Mouse (Mus musculus) 3134 (cell line): ENCODE data around the gene Stxbp4.

ENCODE experiments used
- DNase-seq: peaks from one replicate; pipeline ENCODE4 v3.0.0-alpha.2; 2011; ENCODE audit warnings: low spot score; ENCODE audit not compliant: insufficient read length; ENCODE audit errors: extremely low read depth

Stxbp4 gene

DNA sequence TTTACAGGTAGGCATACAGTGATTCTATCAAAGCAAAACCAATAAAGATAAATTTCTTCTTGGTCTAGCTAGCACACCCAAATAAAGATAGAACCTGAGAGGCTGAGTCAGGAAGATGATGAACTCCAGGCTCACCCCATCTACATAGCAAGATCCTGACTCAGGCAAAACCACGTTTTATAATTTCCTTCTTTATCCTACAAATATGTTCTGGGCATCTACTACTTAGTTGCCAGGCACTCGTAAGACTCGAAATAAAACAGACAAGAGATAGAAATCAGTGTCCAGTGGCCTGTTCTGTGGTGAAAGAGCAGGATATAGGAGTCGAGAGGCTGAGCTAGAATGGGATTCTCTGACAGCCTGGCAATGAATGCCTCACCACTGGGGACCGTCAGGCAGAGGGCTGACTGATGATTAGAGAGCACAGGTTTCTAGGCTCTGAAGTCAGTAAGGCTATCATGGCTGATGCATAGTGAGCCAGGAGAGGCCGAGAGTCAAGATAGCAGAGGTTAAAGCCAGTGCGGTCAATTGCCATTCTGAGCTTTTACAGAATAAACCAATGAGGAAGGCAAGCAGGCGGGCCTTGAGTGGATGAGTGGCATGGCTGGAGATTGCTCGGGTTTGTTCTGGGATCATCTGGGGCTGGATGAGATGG, 12.5 kb upstream of the Stxbp4 start:
- DNase-seq = no peak

DNA sequence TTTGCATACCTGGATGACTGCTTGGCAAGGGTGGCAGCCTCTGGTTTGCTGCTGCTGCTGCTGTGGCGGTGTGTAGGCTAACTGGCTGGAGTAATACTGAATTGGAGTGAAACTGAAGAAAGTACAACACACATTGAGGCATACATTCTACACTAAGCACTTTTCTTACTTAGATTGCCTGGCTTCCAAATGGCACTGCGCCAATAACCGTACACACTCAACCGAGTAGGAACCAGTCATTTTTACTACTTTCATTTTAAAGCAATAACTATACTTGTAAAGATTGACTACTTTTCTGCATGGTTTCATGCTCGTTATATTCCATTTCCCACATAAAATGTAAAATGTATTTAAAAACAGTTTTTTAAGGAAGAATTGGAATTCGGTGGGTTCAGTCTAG, 11.9 kb upstream of the Stxbp4 start:
- no peak for DNase-seq

DNA sequence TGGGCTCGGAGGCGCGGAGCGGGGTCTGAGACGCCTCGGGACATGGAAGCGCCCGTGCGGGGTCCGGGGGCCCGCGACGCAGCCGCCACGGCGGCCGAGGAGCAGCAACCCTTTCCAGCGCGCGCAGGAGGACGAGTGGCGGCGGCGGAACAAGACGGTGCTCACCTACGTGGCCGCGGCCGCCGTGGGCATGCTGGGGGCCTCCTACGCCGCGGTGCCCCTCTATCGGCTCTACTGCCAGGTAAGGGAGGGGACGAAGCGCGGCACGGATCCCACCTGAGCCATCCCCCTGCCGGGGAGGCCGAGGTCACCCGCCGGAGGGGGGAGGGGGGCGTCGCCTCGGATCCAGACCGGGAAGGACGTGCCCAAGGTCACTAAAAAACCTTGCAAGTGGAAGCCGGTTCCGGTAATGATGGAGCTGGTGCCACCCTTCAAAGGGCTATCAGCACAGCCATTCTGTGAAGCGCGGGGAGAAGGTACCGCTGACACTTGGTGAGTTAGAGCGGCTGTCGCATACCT, 487 bp upstream of the Stxbp4 start:
- no peak for DNase-seq

DNA sequence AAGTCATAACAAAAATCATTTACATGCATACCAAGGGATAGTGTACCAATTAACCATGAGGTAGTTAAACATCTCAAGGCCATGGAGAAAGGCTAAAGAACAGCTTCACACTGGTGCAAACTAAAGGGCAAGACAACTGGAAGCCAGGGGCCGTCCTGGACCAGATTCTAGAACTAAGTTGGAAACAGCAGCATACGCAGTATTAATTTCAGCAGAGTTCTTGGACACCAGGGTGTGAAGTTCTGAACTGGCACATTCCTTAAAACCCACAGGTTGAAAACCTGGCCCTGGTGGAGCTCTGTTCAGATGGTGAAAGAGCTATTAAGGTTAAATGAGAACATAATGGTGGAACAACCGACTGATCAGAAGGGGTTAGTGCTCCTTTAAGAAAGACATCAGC, 3.2 kb downstream of the Stxbp4 start:
- DNase-seq = no peak

DNA sequence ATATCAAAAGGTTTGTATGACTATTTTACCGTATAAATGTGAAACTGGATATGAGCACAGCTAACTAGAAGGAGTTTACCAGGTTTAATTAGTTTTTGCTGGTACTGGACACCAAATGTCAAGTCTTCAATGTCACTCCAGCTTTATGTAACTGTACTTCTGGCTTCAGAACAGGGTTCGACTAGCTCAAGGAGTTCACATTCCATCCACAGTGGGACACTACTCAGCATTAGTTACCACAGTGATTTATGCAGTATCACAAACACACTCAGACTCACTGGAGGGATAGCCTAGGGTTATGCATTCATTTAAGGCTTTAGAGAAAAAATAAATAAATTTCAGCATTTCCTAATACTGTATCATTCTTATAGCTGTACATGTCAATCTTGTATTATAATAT, 5.4 kb downstream of the Stxbp4 start:
- no peak for DNase-seq

DNA sequence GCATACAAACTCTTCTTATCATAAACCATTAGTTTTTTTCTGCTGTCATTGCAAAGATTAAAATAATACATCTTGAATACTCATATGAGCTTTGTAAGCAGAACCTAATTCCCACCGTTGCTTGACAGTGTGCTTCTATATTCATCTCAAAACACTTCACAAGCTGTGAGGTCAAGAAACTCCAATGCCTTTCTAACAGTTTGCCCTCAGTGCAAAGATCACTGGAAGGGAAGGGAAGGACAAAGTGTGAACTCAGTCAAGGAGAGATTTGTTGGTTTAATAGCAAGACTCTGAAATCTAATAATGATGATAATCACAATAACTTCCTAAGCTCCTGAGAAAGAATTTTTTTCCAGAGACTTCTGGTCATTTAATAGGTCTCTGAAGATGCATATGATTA, 10.1 kb downstream of the Stxbp4 start:
- no peak for DNase-seq

DNA sequence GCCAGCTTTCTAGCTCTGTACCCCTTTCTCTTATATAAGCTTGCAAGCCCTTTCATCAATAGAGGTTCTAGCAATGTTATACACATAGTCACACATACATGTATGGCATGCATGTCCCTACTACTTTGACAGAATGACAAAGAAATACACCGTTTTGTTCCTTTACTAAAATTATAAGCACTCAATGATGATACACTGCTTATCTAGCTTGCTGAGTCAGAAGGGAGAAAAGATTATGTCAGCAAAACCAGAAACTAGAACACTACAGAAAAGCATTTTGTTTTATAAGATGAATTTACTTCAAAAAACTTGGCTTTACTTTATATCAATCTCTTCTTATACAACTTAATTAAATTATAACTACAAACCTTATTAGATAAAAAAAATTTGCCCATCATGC, 12.7 kb downstream of the Stxbp4 start:
- DNase-seq = no peak

DNA sequence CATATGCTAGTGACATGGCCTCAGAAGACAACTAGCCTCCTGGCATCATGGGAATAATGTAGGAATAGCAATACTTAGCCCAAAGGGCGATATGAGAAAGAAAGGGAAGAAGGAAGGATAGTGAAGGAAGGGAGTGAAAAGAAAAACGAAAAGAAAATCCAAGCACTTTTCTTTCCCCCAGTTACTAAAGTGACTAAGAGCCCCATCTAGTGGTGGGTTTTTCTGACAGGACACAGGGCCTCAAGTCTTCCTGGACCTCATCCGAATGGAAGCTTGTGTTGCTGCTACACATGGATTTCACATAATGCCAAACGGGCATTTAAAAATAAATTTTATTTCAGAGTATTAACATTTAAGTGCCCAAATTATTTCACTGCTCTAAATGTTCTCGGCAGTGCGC, 14.4 kb downstream of the Stxbp4 start:
- peak; percentile 5 for DNase-seq

DNA sequence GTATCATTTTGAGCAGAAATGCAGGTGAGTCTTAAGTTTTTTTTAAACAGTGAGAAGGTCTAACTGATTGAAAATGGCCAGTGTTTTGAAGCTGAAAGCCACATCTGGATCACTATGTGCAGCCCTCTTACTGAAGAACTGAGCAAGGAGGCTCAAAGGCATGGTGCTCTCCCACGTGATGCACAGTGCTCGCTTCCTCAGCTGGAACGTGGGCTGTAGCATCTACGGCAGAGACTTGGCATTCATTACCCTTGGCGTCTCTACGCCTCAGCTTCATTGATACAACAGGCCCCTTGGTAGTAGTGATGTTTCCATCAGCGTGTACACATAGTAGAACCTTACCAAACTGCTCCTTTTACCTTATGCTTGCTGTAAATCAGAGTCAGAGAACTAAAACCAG, 15.4 kb downstream of the Stxbp4 start:
- DNase-seq = no peak

DNA sequence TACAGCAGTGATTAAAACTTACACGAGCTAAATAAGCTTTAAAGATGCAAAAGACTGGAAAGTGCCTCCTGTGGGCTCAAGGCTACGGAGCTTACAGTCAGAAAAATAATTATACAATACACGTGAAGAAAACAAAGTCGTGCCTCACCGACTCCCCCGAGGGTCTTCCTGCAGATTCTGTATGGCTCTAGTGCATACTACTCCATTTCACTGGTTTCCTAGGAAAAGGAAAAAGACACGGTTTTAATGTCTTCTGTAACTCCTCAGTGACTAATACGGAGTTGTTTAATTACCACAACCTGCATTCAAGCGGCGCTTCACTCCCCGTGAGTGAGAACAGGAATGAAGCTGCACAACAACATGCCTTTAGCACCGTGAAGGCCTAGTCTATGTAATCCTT, 15.8 kb downstream of the Stxbp4 start:
- no peak for DNase-seq

DNA sequence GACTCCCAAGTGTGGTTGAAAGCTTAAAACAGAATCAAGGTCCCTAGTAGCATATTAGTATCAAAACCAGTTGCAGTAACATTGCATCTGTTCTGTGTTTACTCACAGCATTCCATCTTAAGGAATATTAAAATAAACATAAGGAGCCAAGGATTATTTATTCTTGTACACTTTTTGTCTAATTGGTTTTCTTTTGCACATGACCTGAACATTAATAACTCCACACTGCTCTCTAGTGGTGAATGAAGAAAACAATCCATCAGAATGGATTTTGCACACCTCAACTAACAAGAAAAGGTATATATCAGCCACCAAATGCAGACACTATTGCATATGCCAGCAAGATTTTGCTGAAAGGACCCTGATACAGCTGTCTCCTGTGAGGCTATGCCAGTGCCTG, 21.5 kb downstream of the Stxbp4 start:
- no peak for DNase-seq

DNA sequence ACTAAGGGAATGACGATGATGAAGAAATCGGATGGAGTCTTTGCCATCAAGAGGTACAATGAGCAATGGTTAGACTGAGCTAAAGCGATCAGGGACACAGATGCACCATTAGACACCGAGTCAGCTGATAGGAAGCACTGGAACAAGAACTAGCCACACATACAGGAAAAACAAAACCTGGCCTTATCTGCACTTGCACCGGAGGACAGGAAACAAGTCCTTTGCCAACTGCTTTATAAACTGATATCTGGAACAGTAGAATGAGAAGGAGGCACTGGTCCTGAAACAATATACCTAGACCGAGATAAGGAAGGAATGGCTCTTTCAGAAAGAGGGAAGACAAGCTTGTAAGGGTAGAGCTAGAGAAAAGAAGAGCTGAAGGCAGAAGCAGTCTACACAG, 23.1 kb downstream of the Stxbp4 start:
- DNase-seq = no peak

DNA sequence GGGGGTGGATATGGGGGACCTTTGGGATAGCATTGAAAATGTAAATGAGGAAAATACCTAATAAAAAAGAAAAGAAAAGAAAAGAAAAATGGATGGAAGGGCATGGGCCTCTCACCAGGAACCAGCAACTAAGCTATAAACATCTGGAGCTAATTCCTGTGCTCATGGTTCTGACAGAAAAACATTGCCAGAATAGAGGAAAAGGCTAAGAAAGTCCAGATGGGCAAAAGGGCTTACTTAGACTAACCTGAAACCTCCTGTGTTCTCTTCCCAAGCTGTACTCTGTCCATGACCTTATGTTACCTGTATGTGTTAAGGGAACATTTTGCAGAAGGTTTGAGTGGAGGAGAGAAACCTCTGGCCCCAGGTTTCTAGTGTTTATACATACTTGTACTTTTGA, 25.8 kb downstream of the Stxbp4 start:
- no peak for DNase-seq

DNA sequence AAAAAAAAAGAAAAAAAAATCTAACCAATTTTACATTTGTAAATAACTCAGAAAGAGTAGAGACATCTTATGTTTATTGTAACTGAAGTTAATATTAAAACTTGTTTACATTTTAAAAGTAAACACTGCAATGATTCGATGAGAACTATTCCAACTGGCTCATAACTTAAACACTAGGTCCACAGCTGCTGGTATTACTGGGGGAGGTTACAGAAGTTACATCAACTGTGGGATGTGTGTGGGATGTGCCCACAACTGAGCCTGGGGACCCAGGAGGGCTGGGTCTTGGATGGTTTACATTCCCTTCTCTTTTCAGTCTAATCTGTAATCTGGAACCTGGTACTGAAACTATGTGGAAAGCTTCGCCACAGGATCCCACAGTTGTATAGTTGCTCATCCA, 34.8 kb downstream of the Stxbp4 start:
- no peak for DNase-seq

DNA sequence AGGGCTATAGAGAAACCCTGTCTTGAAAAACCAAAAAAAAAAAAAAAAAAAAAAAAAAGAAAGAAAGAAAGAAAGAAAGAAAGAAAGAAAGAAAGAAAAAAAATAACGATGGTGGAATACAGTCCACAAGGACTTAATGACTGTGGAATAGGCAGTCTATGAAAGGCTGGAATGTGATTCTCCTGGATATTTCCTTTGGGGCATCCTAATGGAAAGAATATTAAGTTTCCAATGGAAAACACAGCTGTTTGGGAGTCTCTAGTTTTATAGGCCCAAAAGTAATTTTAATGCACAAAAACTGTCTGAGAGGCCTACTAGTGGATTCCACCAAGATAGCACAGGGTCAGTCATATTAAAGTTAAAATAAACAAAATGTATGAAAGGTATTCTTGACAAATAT, 42.1 kb downstream of the Stxbp4 start:
- no peak for DNase-seq

DNA sequence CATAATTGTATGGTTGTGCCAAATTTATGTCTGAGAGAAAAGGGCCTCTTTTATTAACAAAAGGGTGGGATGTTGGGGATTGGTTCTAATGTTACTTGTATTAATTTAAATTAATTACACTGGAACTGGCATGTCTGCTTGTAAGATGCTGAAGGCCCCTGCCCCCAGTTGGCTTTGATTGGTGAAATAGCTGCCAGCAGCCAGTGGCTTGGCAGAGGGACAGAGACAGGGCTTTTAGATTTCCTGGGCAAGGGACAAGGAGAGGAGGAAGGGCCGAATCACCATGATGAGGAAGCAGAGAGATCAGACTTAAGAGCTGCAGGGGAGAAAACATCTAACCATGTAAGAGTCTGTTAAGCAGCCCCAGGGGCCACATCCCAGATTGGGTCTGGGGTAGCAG, 46.9 kb downstream of the Stxbp4 start:
- DNase-seq = no peak

DNA sequence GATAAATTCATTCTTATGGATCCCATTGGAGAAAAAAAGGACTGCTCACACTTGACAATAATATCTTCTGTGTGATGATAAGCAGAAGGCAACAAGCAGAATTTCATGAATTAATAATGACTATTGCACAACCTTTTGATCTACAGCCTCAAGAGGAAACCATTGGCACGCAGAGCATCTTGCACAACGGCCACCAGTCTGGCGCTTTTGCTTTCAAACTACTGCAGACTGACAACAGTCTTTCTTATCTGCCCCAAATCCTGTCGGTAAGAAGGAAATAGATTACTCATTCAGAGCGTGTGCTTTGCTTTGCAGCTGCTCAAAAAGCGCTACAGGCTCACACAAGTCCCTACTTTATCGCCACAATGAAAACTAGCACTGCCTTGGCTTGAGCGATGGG, 51.7 kb downstream of the Stxbp4 start:
- DNase-seq = no peak

DNA sequence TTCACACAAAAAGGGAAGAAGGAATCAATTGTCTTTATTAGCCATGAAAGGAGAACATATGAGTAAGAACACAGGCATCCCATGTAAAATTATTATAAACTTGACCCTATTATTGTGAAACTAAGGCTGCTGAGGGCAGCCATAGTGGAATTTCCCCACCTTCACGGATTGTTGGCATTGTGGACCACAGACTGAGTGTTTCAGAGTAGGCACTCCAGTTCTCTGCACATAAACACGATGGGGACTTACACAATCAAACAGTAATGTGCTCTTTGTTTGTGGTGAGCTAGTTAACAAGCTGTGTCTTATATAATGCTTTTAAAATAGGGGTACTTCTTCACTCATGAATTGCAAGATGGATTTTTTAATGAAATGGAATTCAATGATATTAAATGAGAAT, 52.1 kb downstream of the Stxbp4 start:
- no peak for DNase-seq

DNA sequence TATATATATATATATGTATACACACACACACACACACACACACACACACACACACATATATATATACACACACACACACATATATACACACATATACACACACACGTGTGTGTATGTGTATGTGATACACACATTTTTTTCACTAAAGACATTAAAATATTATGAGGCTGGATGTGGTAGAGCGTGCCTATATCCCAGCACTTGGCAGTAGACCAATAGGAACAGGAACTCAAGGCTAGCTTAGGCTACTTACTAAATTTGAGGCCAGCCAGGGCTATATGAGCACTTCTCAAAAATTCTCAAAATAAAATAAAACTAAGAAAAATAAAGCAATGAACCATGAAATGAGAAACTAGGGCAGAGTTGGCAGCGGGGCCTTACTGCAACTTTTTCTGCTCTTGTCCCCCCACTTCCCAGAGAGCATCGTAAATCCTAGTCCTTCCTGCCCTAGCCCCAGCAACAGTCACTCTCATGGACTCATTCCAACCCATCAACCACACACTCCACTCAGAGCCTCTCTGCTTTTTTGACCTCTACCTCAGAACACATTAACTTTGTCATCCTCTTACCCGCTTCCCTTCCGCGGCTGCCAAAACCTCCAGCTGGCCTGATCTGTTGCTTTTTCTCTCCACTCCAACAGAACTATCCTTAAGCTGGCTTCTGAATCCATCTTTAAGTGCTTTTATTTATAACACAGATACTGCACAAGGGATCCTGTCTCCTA, 60.7 kb downstream of the Stxbp4 start:
- no peak for DNase-seq

DNA sequence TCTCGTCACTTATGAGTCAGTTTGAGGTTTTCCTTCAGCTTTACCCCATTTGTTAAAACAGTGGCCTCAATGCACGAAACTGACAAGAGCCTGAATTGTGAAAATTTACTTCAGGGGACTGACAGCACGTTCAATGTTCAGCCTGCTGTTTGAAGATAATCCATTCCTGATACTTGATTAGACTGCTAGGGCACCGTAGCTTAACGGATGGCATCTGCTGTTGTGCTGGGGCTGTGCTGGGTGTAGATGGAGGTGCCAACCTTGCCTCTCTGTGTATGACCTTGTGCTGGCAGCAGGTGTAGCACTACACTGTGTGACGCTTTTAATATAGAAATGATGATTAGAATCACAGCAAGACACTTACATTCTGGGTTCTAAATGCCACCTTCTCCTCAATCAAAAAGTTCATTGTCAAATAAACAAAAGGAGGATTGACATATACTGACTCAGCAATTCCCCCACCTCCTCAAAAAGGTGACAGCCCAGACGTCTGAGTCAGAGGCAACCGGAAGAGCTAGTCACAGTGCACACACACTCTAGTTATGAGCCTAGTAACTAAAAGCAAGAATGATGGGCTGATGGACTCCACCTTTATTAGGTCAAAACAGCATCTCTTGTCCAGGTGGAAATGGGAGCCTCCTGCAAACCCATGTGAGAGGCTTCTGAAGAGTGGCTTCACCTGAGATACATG, 61.5 kb downstream of the Stxbp4 start:
- no peak for DNase-seq

DNA sequence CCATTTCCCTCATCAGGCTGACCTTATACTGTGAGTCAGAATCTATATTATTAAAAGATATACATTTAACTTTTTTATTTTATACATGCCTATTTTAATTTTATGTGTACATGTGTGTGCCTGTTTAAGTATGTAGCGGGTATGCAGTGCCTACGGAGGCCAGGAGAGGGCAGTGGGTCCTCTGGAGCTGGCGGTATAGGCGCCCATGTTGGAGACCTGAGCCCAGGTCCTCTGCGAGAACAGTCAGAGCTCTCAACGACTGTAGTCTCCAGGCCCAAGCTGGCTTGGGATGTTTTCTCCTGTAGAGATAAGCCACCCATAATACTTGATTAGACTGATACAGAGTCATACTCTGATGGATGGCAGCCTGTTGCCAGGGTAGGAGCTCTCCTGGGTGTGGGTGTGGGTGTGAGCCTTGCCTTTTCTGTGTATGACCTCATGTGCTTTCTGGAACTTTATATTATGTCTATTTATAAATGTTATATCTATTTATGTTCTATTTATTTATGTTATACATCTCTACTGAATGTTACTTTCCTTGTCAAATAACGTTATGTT, 62.3 kb downstream of the Stxbp4 start:
- DNase-seq = no peak
